Mouse (Mus musculus) gastrocnemius, postnatal 36 days (tissue): ENCODE data around the gene Nuak1. TPM values are rescaled to one million over a fixed set of nuclear protein-coding genes. Genes with fewer than 3 reads are reported as not detected.

Experiments
- DNase-seq, 2 experiments: peaks; one replicate each; pipeline ENCODE4 v3.0.0; 2022
- intact Hi-C: fragments of 180-260 bp; cut with DNase I; formaldehyde crosslinking; loops from one replicate; pipeline ENCODE4 v1.15.1; 2025
- total RNA-seq, 2 experiments: library from RNA; stranded (reverse); gene quantifications; 2 replicates each; pipeline ENCODE4 v1.2.3; 2021

Nuak1 gene
- total RNA-seq, 2 experiments from 2014 or later = 13.5 to 18.9 TPM

DNA sequence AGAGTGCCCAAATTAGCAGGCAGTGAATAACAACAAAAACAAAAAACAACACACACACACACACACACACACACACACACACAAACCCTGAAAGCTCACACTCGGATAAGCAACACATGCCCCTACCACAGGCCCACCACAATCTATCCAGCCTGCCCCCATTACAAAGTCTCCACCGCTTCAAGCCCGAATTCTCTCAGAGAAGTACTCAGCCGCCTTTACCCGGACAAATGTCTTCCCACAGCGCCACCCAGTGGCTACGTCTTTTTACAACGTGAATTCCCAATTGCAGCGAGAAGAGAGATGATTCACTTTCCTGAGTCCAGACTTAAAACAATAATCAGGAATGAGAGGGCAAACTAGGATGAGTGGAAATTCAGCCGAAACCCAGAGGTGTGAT, 10.3 kb upstream of the Nuak1 start:
- DNase-seq = peak; percentile 79 to 82
- intact Hi-C loops = loop anchor here (2.0 to 5.0 kb wide), 2 partner anchors 433 to 630 kb away; no protein-coding TSS in a partner anchor

DNA sequence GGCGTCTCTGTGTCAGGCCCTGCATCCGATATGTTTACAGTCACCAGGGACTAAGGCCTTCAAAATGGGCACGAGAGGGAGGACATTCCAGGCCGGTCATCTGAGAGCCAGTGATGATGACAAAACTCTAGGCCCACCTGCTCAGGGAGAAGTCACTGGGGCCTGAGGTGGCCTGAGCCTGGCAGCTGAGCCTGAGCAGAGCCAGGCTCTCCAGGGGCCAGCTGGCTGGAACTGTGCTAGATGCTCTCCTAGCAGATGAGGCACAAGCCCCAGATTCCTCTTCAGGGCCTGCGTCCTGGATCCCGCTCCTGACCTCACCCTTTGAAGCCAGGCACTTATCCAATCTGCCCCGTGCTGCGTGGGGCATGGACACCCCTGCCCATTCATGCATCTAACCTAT, 9.3 kb upstream of the Nuak1 start:
- peak in 1 of 2 experiments; percentile 37 for DNase-seq
- intact Hi-C loops = loop anchor here (2.0 to 5.0 kb wide), 2 partner anchors 432 to 629 kb away; no protein-coding TSS in a partner anchor

DNA sequence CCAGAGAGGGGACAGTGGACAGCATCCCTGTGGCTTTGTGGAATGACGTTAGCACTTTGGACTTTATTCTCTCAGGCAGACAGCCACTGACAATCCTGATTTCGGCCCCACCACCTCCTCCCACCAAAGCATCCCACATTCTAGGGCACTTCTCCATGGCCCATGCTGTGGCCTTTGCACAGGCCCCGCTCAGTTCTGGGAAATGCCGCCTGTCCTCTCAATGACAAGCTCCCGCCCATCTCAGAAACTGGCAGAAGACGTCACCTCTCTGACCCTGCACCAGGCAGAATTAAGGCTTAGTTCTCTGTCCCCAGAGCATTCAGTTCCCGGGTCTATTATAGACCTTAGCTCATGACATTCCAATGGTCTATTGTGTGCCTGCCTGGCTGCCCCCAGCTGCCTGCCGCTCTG, 7.0 kb upstream of the Nuak1 start:
- no peak for DNase-seq
- intact Hi-C loops = no loop called here

DNA sequence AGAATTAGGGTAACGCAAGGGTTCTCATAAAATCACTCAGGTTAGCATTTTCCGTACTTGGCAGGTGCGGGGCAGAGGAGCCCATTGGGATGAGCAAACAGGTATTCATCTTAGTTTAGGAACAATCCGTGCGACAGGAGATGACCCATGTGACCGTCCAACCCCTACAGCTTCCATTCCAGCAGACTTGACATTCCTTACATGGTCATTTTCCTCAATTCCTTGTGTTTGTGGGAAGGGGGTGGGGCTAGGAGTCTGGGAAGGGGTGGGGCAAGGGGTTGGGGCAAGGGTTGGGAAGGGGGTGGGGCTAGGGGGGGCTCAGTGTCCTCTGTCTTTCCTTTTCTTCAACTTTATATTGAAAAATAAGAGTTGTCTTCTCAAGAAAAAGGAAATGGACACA, 6.3 kb upstream of the Nuak1 start:
- DNase-seq = no peak
- intact Hi-C loops = no loop called here

DNA sequence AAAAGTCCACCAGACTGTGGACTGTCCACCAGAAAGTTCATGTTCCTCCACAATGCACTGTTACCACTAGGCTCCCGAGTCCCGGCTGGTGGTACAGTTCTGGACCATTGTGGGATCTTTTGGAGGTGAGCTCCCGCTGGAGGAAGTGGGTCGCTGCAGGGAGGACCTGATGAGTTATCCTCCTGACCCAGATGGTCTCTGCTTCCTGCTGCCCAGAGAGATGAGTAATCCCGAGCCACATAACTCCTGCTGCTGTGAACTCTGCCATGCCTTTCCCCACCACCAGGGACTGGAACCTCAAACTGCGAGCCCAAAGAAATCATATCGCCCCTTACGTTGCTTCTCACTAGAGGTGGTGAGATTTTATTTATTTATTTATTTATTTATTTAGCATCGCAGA, 4.0 kb upstream of the Nuak1 start:
- intact Hi-C loops = loop anchor here (5.0 kb wide), 1 partner anchor 422 kb away; no protein-coding TSS in a partner anchor
- DNase-seq = no peak

DNA sequence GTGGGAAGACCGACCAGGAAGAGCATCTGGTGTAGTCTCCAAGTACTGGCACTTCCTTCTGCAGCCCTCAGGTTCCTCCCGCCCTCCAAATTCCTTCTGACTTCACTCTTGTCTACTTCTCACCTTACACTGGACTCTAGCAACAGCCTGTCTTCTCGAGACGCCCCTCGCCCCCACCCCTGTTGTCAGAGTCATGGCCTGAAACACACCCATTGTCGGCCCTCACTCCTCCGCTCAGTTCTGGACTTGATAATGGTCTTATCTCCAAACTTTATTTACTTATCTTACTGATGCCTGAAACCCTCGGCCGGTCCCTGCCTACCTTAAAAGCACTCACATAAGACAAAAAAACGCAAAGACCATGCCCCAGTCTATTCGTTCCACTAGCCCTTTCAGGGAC, 1.4 kb upstream of the Nuak1 start:
- intact Hi-C loops = loop anchor here (2.0 to 5.0 kb wide), 2 partner anchors 45 to 420 kb away; no protein-coding TSS in a partner anchor
- DNase-seq = no peak

DNA sequence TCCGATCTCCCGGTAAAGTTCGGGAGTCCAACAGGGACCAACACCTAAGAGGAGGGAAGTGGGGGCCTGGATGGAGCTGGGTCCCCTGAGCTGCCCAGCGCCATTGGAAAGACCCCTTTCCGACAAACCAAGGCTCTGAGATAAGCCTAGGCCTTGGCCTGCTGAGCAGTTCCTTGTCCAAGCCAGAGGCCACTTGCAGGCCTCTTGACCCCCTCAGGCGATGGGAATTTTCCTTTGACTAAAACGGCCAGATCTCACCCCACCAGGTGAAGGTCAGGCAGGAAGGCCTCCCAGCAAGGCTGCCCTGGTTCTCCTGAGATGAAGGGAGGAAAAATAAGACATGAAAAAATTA, 1.0 kb upstream of the Nuak1 start:
- intact Hi-C loops = loop anchor here (2.0 to 5.0 kb wide), 2 partner anchors 45 to 419 kb away; no protein-coding TSS in a partner anchor
- DNase-seq = no peak

DNA sequence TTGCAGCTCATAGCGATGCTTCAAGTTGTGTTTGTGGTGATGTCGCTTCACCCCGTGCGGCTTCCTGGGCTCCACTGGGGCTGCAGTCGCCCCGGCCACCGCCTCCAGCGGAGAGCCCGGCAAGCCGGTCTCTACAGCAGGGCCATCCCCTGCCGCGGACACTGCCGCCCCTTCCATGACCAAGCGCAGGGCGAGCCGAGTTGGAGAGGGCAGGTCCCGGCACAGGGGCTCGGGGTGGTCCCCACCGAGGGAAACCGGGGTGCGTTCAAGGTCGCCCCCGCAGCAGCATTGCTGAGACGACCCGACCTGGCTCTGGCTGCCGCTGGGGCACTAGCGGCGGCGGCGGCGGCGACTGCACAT, 236 bp downstream of the Nuak1 start:
- intact Hi-C loops = loop anchor here (2.0 to 5.0 kb wide), 2 partner anchors 43 to 418 kb away; no protein-coding TSS in a partner anchor
- DNase-seq = no peak

DNA sequence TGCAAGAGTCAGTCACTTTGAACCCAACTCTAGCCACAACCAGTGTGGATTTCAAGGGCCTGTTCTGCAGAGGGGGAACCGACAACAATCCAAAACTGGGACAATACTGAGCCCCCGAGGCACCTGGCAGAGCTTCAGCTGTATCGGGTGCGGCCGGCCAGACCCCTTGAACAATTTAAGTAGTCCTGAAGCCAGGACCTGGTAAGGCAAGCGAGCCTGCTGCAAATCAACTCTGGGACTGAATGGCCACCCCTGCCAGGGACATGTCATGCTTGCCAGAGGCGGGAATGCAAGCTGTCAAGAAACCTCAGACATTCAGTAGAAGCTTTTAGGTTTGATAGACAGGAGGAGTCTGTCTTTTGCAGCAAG, 1.2 kb downstream of the Nuak1 start:
- no peak for DNase-seq
- intact Hi-C loops = loop anchor here (10.0 kb wide), 1 partner anchor 274 kb away; no protein-coding TSS in a partner anchor

DNA sequence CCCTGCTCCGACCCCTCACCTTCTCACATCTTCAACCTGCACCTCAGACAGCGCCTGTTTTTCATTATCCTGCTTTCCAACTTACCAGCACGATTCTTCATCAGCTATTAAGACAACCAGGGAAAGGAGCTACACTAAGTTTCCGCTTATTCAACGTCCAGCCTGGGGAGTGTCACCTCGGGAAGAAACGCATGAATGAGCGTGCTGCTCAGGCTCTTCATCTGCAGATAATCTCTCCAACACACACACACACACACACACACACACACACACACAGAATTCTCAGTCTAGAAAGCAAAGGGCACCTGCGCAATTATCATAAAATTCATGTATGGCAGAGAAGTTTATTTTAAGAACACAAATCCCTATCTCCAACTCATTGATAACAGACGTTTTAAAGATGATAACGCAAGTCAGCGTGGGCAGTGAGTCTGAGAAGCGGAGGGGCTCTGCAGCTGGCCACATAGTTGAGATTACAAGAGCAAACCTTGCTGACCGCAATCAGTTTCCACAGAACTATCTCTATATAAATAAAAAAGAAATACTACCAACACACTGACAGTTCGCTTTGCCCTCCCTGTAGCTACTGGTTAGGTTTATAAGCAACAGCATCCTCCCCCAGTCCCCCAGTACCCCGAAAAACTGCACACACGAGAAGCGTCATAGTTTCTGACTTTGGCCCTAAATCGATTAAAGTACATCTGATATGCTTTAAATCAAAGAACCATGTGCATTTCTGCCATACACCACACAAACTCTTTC, 1.8 kb downstream of the Nuak1 start:
- DNase-seq = no peak
- intact Hi-C loops = loop anchor here (10.0 kb wide), 1 partner anchor 274 kb away; no protein-coding TSS in a partner anchor

DNA sequence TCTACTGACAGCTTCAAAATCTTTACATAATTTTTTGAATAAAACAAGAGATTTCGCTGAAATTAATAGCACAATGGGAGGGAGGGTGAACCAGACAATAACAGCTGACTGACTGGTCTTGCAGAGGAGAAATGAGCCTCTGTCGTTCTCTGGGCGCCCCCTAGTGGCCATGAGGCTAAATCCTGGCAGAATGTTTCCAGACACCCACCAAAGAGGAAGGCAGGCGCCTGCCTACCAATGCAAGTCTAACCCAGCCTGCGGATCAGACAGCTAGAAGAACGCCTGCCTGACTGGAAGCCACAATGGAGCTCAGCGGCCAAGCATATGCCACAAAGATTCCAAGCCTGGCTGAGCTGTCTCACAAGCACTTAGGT, 2.4 kb downstream of the Nuak1 start:
- intact Hi-C loops = loop anchor here (10.0 kb wide), 1 partner anchor 273 kb away; no protein-coding TSS in a partner anchor

DNA sequence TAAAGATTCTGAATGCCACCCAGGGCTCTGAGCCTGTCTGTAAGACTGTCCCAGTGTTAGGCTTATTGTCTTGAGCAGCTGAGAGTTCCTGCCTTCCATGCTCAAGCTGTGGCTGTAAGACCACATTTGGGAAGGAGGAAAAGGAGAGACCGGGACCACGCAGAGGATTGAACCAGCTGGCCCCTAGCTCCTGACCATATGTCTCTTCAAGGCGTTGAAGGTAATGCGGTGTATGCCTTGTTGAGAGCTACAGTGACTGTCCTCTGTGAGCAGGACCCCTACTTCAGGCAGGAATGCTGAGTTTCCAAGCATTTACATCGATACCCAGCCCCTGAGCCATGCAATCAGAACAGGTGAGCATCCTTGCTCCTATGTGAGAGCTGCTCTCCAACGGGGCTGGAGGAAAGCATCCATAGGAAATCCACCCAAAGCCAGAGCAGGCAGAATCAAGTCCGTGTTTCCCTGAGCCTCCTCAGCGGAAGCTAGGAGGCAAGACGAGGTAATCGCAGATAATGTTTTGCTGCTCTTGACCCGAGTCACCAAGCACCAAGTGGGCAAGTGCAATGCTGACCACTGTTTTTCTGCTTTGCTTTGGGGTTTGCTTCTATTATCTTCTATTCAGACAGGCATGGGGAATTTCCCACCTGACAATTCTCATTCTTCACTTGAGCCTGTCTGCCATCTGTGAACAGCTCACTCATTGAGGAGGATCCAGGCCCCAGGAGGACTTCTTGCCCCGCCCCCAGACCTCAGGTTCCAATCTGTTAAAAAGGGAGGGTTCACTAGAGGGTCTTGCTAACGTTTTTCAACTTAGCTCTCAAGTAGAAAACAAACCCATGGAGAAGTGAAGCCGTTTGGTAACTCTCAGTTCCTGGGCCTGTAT, 3.0 kb downstream of the Nuak1 start:
- DNase-seq = no peak
- intact Hi-C loops = loop anchor here (10.0 kb wide), 1 partner anchor 273 kb away; no protein-coding TSS in a partner anchor

More for the DNA sequence above, 2.4 kb downstream of the Nuak1 start:
- DNase-seq = peak; percentile 93 to 94

DNA sequence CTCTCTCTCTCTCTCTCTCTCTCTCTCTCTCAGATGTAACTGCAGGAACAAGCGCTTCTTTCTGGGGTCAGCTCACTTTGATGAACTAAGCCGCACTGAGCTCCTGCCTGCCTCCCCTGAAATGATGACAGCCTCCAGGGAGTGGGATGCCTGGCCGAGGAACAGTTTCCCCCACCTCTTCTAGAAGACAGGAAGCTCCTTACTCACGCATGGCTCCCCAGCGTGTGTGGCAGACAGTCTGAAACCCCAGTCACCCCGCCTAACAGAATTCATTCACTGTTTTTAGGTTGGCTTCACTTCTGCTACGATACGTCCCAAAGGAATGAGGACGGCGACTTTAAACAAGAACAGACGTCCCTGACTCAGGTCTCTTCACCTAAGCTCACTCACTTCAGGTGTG, 4.5 kb downstream of the Nuak1 start:
- intact Hi-C loops = loop anchor here (10.0 kb wide), 1 partner anchor 271 kb away; no protein-coding TSS in a partner anchor

DNA sequence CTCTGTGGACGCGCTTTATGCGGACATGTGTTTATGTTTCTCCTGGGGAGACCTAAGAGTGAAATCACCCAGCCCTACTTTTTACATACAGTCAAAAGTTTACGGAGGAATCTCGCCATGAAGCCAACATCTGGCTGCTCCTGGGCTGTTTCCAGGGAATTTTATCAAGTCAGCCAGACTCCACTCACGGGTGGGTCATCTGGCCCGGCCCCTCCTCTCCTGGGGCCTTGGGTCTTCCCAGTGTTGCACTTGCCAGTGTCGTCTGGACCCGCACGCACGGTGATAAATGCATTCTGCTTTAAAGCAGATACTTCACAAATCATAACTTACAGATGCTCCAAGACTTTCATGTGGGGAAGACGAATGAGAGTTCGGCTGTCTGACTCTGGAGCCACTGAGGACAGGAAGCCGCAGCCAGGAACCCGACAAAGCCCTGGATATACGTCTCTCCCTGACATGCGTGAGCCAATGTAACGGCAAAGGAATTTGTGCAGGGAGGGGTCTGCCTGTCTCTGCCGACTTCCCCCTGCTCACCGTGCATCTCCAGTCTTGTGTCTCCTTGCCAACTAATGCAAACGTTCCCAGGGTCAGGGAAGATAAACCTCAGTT, 7.1 kb downstream of the Nuak1 start:
- DNase-seq = no peak
- intact Hi-C loops = loop anchor here (5.0 to 10.0 kb wide), 2 partner anchors 268 to 416 kb away; no protein-coding TSS in a partner anchor

More for the DNA sequence above, 4.5 kb downstream of the Nuak1 start:
- no peak for DNase-seq

DNA sequence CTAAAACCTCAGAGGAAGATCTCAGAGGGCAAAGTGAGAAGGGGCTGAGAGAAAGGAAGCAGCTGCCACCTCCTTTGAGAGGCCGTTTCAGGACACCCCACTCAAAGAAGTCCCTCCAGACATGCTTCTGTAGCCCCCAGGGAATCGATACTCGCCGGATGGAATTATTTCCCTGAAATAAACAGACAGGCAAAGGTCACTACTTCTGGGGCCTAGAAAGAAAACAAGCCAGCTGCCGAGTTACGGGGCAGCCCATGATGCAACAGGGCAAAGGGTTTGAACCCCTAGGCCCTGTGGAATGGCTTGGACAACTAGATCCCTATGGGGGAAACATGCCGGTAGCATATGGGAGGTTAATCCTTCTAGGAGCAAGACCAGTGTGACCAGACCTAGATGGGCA, 16.0 kb downstream of the Nuak1 start:
- intact Hi-C loops = no loop called here

DNA sequence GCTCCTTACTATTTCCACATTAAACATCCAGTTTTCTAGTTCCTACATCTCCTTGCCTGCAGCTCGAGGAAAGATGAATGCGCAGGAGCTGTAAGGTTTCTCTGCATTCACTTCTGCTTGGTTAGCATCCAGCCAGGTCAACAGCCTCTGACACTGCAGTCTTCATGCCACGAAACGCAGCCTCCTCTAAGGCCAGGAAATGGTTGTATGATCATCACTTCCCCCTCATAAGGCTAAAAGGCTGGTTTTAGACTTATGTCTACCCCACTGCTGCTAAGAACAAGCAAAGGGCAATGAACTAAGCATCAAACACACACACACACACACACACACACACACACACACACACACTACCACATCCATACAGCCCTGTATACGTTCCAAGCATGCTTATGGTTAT, 16.5 kb downstream of the Nuak1 start:
- no peak for DNase-seq
- intact Hi-C loops = no loop called here

More for the DNA sequence above, 16.0 kb downstream of the Nuak1 start:
- DNase-seq = no peak

DNA sequence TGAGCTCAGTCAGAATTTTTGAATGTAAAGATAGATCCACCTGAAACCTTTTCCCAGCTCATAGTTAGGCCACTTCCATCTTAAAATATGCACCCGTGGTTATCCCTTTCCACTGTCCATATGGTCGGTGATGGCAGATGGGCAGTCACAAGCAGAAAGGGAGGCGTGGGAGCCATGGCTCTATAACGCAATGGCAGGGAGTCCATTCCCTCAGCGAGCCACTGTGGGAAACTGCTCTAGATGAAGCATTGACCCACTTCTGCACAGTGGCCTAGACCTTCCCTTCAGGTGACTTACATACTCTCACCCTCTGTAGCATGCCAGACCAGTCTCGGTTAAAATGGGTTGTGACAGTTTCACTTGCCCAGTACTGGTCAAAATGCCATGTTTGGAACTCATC, 19.8 kb downstream of the Nuak1 start:
- no peak for DNase-seq
- intact Hi-C loops = no loop called here

DNA sequence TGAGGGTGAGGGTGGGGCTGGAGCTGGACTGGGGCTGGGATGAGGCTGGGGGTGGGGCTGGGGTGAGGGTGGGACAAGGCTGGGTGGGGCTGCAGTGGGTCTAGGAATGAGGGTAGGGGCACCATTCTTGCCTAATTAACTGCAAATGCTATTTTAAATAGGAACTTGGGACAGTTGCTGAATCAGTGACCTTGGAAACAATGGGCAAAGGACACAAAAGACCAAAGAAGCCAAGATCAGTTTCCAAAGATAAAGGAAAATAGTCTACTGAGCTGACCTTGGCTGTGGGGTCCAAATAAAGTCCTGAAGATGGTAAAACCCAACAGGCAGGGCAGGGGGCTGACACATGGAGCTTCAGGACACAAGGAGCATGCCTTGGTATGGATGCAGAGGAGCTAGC, 22.0 kb downstream of the Nuak1 start:
- DNase-seq = no peak
- intact Hi-C loops = no loop called here

DNA sequence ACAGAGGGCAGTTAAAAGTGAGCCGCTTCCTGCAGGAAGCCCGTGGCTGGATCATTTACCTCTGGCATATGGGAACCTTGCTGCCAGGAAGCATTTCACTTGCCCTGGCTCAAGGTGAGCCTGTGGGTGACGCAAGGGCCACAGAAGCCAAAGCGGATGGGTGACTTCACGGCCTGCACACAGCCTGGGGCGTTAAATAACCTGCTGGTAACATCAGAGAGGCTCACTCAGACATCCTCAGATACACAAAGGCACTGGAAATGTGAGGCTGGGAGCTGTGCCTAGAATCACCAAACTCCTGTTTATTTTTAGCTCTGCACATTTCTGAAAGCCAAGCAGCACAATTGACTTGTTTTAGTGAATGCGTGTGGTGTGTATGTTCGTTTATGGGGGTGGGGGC, 23.6 kb downstream of the Nuak1 start:
- DNase-seq = no peak
- intact Hi-C loops = no loop called here

DNA sequence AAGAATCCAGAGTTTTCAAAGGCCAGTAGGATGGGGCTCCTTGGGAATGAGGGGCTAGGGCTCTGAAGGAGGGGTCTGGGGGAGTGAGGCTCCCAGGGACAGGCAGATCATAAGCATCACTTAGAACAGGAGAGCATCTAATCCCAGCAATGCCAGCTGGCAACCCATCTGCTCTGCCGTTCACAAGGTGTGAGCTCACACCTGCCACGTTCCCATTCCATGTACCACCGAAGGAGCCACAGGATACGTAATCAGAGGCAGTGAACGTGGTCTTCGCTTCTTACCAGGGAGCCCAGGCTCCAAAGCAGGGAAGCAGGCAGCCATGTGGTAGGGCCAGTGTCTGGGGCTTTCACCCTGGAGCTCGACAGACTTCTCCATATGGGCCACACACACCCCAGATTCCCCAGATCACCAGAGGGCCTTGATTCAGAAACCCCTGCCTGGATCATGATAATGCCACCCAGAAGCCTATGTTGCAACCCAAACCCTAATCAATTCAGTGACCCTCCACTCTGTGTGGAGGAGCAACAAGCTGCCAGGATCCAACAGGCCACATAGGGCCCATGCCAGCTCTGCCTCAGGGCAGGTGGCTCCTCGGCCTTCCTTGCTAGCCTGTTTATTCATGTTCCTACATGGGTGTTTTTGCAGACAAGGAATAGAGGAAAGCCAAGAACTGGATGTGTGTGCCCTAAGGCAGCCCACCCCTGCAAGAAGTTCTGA, 25.3 kb downstream of the Nuak1 start:
- intact Hi-C loops = no loop called here
- DNase-seq = no peak
